Mouse (Mus musculus): Measurements from ENCODE around the gene Cab39. TPM values are rescaled to one million over a fixed set of nuclear protein-coding genes. Genes with fewer than 3 reads are reported as not detected.

Cab39 gene
- polyA plus RNA-seq, 1 experiment from 2014 or later: 34.6 TPM

- no peak for ATAC-seq (replicated peaks; ENCODE audit: low FRiP score, low read depth)
- 73% methylated on average over 6 of the region's 6 CpGs for WGBS
- H3K36me3 ChIP-seq (ENCODE audit: insufficient read depth, low read length): no peaks in the 10 kb centered on the region
Measured at GRCm38 (mm10) chr1:85857261-85857754, 64.1 kb downstream of the Cab39 start.

GRCm38 (mm10) chr1:85864383-85864782, 71.1 kb downstream of the Cab39 start:
- H3K9me3 ChIP-seq (replicated peaks; ENCODE audit: low read length): 0 out of 2 replicates have a peak, but pooled peaks cover 5% of the 10 kb centered on the region
- ATAC-seq (replicated peaks; ENCODE audit: low FRiP score, low read depth): no peak
- no peak for DNase-seq (ENCODE audit: low spot score)
- H3K27me3 ChIP-seq (ENCODE audit: insufficient read depth, low read length): no peaks in the 10 kb centered on the region
- H3K4me1 ChIP-seq (replicated peaks; ENCODE audit: insufficient read depth, low read length): no peaks in the 10 kb centered on the region
- WGBS: 93% methylated on average over 10 of the region's 10 CpGs
- H3K9ac ChIP-seq (ENCODE audit: low read depth, low read length): no peak overlapping the region
- no peak overlapping the region for H3K27ac ChIP-seq
- H3K4me2 ChIP-seq (ENCODE audit: low read length): no peak overlapping the region
- no peaks in the 10 kb centered on the region for H3K36me3 ChIP-seq (ENCODE audit: insufficient read depth, low read length)
- no peak overlapping the region for H3K4me3 ChIP-seq (replicated peaks; ENCODE audit: low read depth, low read length)
- TF ChIP-seq CTCF (IDR thresholded peaks at IDR 0.05; ENCODE audit: low read depth): no peak

More at GRCm38 (mm10) chr1:85857261-85857754, 64.1 kb downstream of the Cab39 start:
- H3K9me3 ChIP-seq (replicated peaks; ENCODE audit: low read length): 0 out of 2 replicates have a peak, but pooled peaks cover 4% of the 10 kb centered on the region
- H3K27me3 ChIP-seq (ENCODE audit: insufficient read depth, low read length): no peaks in the 10 kb centered on the region
- no peak overlapping the region for H3K4me2 ChIP-seq (ENCODE audit: low read length)
- DNase-seq (ENCODE audit: low spot score): no peak
- no peak overlapping the region for H3K4me3 ChIP-seq (replicated peaks; ENCODE audit: low read depth, low read length)
- no peak overlapping the region for H3K9ac ChIP-seq (ENCODE audit: low read depth, low read length)
- peak; percentile 11; the same call in 1 of the 2 replicates for TF ChIP-seq CTCF (IDR thresholded peaks at IDR 0.05; ENCODE audit: low read depth)
- H3K27ac ChIP-seq: no peak overlapping the region
- H3K4me1 ChIP-seq (replicated peaks; ENCODE audit: insufficient read depth, low read length): no peaks in the 10 kb centered on the region

DNA sequence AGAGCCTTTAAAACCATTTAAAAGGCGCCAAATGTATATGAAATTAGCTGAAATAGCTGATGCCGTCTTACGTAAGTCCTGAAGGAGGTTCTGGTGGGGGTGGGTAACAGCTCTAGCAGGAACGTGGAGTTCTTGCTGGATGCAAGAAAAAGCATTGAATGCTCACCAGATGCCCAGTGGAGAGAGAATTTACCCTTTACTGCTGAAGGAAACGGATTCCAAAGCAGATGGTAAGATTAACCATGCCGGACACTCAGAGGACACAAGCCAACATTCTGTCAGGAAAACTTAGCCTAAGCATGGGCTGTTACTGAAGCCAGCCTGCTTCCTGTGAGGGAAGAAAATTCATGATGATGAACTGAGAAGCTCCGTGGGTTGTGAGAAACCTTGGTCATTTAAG, 76.8 kb downstream of the Cab39 start:
- Histone ChIP-seq H3K4me1 (replicated peaks; ENCODE audit: insufficient read depth, low read length) (no peaks in the 10 kb centered on the region), H3K4me2 (ENCODE audit: low read length) (no peak overlapping the region), H3K27me3 (ENCODE audit: insufficient read depth, low read length) (no peaks in the 10 kb centered on the region), H3K9me3 (replicated peaks; ENCODE audit: low read length) (no peaks in the 10 kb centered on the region), H3K4me3 (replicated peaks; ENCODE audit: low read depth, low read length) (no peak overlapping the region), H3K36me3 (ENCODE audit: insufficient read depth, low read length) (no peaks in the 10 kb centered on the region), H3K9ac (ENCODE audit: low read depth, low read length) (no peak overlapping the region), H3K27ac (no peak overlapping the region)
- WGBS: 85% methylated on average over 7 of the region's 7 CpGs
- DNase-seq (ENCODE audit: low spot score): no peak
- ATAC-seq (replicated peaks; ENCODE audit: low FRiP score, low read depth): no peak
- no peak for TF ChIP-seq CTCF (IDR thresholded peaks at IDR 0.05; ENCODE audit: low read depth)

GRCm38 (mm10) chr1:85870546-85870945, 77.3 kb downstream of the Cab39 start:
- Histone ChIP-seq H3K4me2 (ENCODE audit: low read length) (no peak overlapping the region), H3K27me3 (ENCODE audit: insufficient read depth, low read length) (no peaks in the 10 kb centered on the region), H3K9me3 (replicated peaks; ENCODE audit: low read length) (no peaks in the 10 kb centered on the region), H3K36me3 (ENCODE audit: insufficient read depth, low read length) (no peaks in the 10 kb centered on the region), H3K27ac (no peak overlapping the region), H3K4me3 (replicated peaks; ENCODE audit: low read depth, low read length) (no peak overlapping the region), H3K9ac (ENCODE audit: low read depth, low read length) (no peak overlapping the region), H3K4me1 (replicated peaks; ENCODE audit: insufficient read depth, low read length) (no peaks in the 10 kb centered on the region)
- DNase-seq (ENCODE audit: low spot score): no peak
- 73% methylated on average over 2 of the region's 2 CpGs for WGBS
- no peak for TF ChIP-seq CTCF (IDR thresholded peaks at IDR 0.05; ENCODE audit: low read depth)
- ATAC-seq (replicated peaks; ENCODE audit: low FRiP score, low read depth): no peak

DNA sequence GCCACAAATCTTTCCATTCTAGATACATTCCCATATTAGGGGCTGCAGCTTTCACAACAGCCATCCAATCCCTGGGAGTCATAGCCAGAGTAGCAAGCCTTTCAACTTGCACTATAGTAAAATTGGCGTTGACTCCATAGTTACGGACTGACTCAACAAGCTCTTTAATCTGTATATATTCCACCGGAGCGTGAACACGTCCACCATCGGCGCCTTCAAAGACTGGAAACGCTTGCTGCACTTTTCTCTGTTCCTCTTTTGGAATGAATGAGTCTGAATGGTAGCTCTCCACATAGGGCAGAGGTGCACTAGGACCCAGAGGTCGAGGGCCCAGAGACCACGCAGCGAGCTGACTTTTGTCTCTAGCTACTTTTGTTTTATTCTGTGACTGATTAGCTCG, 88.8 kb downstream of the Cab39 start:
- H3K9ac ChIP-seq (ENCODE audit: low read depth, low read length): no peak overlapping the region
- no peaks in the 10 kb centered on the region for H3K27me3 ChIP-seq (ENCODE audit: insufficient read depth, low read length)
- WGBS: 91% methylated on average over 12 of the region's 12 CpGs
- no peak for TF ChIP-seq CTCF (IDR thresholded peaks at IDR 0.05; ENCODE audit: low read depth)
- ATAC-seq (replicated peaks; ENCODE audit: low FRiP score, low read depth) (no peak), DNase-seq (ENCODE audit: low spot score) (no peak)
- no peak overlapping the region for H3K27ac ChIP-seq
- no peak overlapping the region for H3K4me3 ChIP-seq (replicated peaks; ENCODE audit: low read depth, low read length)
- H3K4me1 ChIP-seq (replicated peaks; ENCODE audit: insufficient read depth, low read length): no peaks in the 10 kb centered on the region
- H3K9me3 ChIP-seq (replicated peaks; ENCODE audit: low read length): 0 out of 2 replicates have a peak, but pooled peaks cover 3% of the 10 kb centered on the region
- no peaks in the 10 kb centered on the region for H3K36me3 ChIP-seq (ENCODE audit: insufficient read depth, low read length)
- no peak overlapping the region for H3K4me2 ChIP-seq (ENCODE audit: low read length)

- H3K36me3 ChIP-seq (ENCODE audit: insufficient read depth, low read length): no peaks in the 10 kb centered on the region
- no peak for TF ChIP-seq CTCF (IDR thresholded peaks at IDR 0.05; ENCODE audit: low read depth)
- H3K4me1 ChIP-seq (replicated peaks; ENCODE audit: insufficient read depth, low read length): no peaks in the 10 kb centered on the region
- no peak overlapping the region for H3K27ac ChIP-seq
- DNase-seq (ENCODE audit: low spot score) (no peak), ATAC-seq (replicated peaks; ENCODE audit: low FRiP score, low read depth) (no peak)
- no peaks in the 10 kb centered on the region for H3K27me3 ChIP-seq (ENCODE audit: insufficient read depth, low read length)
- H3K9me3 ChIP-seq (replicated peaks; ENCODE audit: low read length): no peaks in the 10 kb centered on the region
- 86% methylated on average over 7 of the region's 7 CpGs for WGBS
- no peak overlapping the region for H3K9ac ChIP-seq (ENCODE audit: low read depth, low read length)
- no peak overlapping the region for H3K4me3 ChIP-seq (replicated peaks; ENCODE audit: low read depth, low read length)
- H3K4me2 ChIP-seq (ENCODE audit: low read length): no peak overlapping the region
Measured at GRCm38 (mm10) chr1:85887221-85887620, 94.0 kb downstream of the Cab39 start.

- under 1% methylated on average over 35 of the region's 35 CpGs for whole genome bisulfite sequencing
- TF ChIP-seq CTCF (IDR thresholded peaks at IDR 0.05; ENCODE audit: low read depth): no peak
- DNase-seq (ENCODE audit: low spot score) (peak; percentile 90), ATAC-seq (replicated peaks; ENCODE audit: low FRiP score, low read depth) (peak; percentile 87)
- Histone ChIP-seq H3K27me3 (ENCODE audit: insufficient read depth, low read length) (no peaks in the 10 kb centered on the region), H3K27ac (peak within 1 kb of the TSS; percentile 74), H3K4me2 (ENCODE audit: low read length) (peak within 1 kb of the TSS; percentile 83), H3K4me3 (replicated peaks; ENCODE audit: low read depth, low read length) (peak within 1 kb of the TSS; percentile 83), H3K9me3 (replicated peaks; ENCODE audit: low read length) (no peaks in the 10 kb centered on the region), H3K9ac (ENCODE audit: low read depth, low read length) (peak within 1 kb of the TSS; percentile 83), H3K36me3 (ENCODE audit: insufficient read depth, low read length) (no peaks in the 10 kb centered on the region), H3K4me1 (replicated peaks; ENCODE audit: insufficient read depth, low read length) (peaks cover 30% of the 10 kb centered on the region)
Measured at GRCm38 (mm10) chr1:85894231-85894747, 101.0 kb downstream of the Cab39 start, which contains the start of gene Itm2c. TSS of gene Itm2c (plus strand) at chr1:85894281.
